Mouse (Mus musculus) ES-E14 (cell line): ENCODE measurements at regions not wholly inside any gene's neighbourhood (a gene's known extent, or its start where the extent isn't known, plus 50 kb on each side); places are given as distances from the start of the nearest gene placed in this dataset.

Source experiments
- CHD2 ChIP-seq: IDR thresholded peaks from 2 replicates; pipeline ENCODE4 v1.6.1; 2014; ENCODE audit warnings: mild to moderate bottlenecking, low read depth, low read length, inconsistent platforms
- HCFC1 ChIP-seq: IDR thresholded peaks from 2 replicates; pipeline ENCODE4 v1.6.1; 2012; ENCODE audit warnings: low read length, inconsistent platforms, borderline replicate concordance; ENCODE audit not compliant: insufficient read depth
- MAFK ChIP-seq: IDR thresholded peaks from 2 replicates; pipeline ENCODE4 v1.6.1; 2014; ENCODE audit warnings: mild to moderate bottlenecking, low read depth, low read length, inconsistent platforms; ENCODE audit not compliant: insufficient read depth
- ZNF384 ChIP-seq: IDR thresholded peaks from 2 replicates; pipeline ENCODE4 v1.6.1; 2012; ENCODE audit warnings: low read depth, low read length, inconsistent platforms

DNA sequence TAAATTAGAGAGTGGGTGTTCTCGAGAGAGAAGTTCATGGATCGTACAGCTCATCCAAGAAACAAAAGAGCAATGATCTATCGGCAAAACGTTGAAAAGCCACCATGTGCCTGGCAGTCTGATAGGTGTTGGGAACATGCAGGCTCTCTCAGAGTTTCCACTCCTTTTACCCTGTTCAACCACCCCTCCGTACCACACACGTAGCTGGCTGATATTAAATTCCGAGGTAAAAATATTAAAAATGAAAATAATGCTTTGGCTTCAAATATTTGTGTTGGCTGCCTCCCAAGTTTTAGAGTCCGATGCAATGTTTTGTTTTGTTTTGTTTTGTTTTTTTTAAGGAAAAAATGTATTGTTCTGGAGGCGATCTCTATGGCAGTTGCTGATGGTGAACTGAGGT is 418.0 kb upstream of the Id4 start:
- TF ChIP-seq HCFC1 (no peak), CHD2 (no peak), MAFK (no peak), ZNF384 (no peak)
